Mouse (Mus musculus): ENCODE results near the gene Cd209g.

DNA sequence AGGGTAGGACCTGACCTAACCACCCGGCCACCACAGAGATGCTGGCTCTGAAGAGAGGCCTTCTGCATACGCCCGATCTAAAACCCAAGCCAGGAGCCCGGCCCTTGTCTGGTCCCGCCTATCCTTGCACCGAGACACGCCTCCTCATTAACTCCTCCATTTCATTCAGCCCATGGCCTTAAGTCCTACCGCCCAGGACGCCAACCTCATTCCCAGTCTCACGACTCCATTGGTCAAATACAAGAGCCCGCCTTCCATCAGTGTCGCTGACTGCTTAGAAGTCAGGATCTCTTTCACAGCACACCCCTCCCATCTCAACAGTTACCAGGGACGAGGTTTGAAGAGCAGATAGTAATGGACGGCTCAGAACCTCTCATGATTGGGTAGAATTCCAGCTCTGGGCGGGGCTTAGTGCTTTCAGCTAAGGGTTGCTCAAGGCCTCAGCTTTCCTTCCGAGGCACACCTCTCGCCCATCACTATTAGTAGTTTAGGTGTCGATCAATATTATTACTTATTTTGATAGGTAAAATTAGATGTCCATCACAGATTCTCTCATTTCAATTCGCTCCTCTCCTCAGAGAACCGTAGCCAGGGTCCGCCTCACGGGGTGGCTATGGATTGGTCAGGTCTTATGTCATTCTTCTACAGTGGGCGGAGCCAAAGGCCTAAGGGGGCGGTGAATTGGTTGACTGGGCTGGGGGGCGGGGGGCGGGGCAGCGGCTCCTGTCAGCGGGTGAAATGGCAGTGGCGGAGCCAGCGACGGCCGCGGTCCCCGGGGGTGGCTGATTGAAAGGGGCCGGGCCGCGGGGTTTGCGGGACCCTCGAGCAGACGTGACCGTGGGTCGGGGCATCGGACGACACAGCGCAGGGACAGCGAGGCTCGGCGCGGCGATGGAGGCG is 32.2 kb downstream of the Cd209g start, which contains the start of gene Evi5l:
- no peak for TF ChIP-seq CTCF (IDR thresholded peaks at IDR 0.05; ENCODE audit: low read depth)
- TF ChIP-seq EP300 (IDR thresholded peaks at IDR 0.05; ENCODE audit: low read depth) = no peak
